Mouse (Mus musculus) erythroblast, embryonic 14.5 days (primary cell): ENCODE measurements around the gene Pelp1.

Experiments
- GATA1 ChIP-seq: IDR thresholded peaks from 2 replicates; pipeline ENCODE4 v1.6.1; 2012; ENCODE audit warnings: low read length, inconsistent platforms, mixed read lengths
- TAL1 ChIP-seq: IDR thresholded peaks from 3 replicates; pipeline ENCODE4 v1.6.1; 2012; ENCODE audit warnings: low read length, inconsistent platforms, mixed read lengths

DNA sequence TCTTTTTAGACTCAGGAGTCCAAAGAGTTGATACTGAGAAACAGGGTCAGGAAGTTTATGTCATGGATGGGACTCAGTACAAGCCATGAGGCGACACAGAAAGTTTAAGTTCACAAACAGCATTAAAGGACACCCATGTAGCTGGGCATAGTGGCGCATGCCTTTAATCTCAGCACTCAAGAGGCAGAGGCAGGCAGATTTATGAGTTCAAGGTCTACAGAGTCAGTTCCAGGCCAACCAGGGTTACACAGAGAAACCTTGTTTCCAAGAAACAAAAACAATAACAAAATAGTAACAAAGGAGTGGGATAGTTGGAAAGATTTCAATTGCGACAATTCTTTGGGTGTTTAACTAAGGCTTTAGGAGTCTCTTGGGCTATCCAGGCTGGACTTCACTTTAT, 25.7 kb downstream of the Pelp1 start:
- no peak for TF ChIP-seq GATA1
- TF ChIP-seq TAL1 = no peak
